Mouse (Mus musculus): Measurements from ENCODE around the gene 1700029H14Rik. TPM values are rescaled to one million over a fixed set of nuclear protein-coding genes. Genes with fewer than 3 reads are reported as not detected.
A peak's percentile ranks its signal among the peaks of the same experiment; 100 is the strongest.

The 1700029H14Rik gene
- not detected in 2 replicates for polyA plus RNA-seq (2015; fragmentation: Nextera tagmentation; extraction: Ambion mirVana)

DNA sequence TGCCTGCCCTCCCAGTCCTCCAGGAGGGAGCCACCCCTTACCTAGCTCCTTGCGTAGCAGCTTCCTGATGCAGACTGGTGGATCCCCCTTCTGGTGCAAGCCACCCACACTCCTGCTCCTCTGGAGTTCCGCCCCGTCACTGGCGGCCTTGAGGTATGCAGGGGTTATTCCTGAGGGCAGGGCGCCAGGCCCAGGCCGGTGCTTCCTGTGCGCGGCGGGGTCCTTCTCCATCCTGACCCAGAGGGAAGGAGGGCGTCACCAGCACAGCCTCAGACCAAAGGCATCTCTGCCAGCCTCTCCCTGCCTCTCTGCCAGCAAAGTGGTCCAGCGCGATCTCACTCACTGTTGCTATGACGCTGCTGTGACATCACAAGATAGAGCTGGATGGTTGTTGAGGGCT, at the start of gene 1700029H14Rik:
1700029H14Rik (minus strand) TSS at position 344 of the 400 bp plus-strand sequence.
- Histone ChIP-seq H3K9me3 (replicated peaks; ENCODE audit: control insufficient read depth, low read length) (no peaks in the 10 kb centered on the region), H3K27ac (ENCODE audit: low read length) (no peak within 1 kb of the TSS), H3K27me3 (ENCODE audit: control insufficient read depth, insufficient read depth, low read length) (no peaks in the 10 kb centered on the region), H3K4me2 (ENCODE audit: low read depth, low read length) (no peak within 1 kb of the TSS), H3K36me3 (ENCODE audit: control insufficient read depth, insufficient read depth, low read length) (no peaks in the 10 kb centered on the region), H3K4me3 (replicated peaks; ENCODE audit: low read length) (no peak within 1 kb of the TSS), H3K4me1 (ENCODE audit: control insufficient read depth, insufficient read depth, low read length) (no peaks in the 10 kb centered on the region), H3K9ac (ENCODE audit: low read length) (no peak within 1 kb of the TSS)
- no peak; the same call in 1 of the 2 replicates for ATAC-seq (ENCODE audit: insufficient read depth, low FRiP score)
- 29% methylated on average over 13 of the region's 13 CpGs for WGBS

DNA sequence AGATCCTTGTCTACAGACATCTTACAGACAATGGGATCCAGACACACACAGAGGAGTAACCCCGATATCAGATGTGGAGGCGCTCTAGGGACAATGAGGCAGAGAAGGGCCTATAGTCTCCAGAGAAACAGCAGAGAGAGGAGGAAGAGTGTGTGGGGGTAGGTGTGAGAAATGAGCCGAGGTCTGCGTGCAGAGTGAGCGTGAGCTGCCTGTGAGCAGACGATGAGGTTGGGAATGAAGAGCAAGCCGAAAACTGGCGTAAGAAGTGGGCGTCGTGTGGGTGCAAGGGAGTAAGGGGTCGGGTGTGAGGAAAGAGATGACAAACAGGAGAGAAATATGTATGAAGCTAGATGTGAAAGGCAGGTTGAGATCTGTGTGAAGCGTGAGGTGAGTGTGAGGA, 49.4 kb upstream of the 1700029H14Rik start:
- Histone ChIP-seq H3K9me3 (replicated peaks; ENCODE audit: control insufficient read depth, low read length) (no peaks in the 10 kb centered on the region), H3K9ac (ENCODE audit: low read length) (no peak overlapping the region), H3K36me3 (ENCODE audit: control insufficient read depth, insufficient read depth, low read length) (peaks cover 12% of the 10 kb centered on the region; the same call in 1 of the 2 replicates), H3K27ac (ENCODE audit: low read length) (no peak overlapping the region), H3K27me3 (ENCODE audit: control insufficient read depth, insufficient read depth, low read length) (no peaks in the 10 kb centered on the region), H3K4me1 (ENCODE audit: control insufficient read depth, insufficient read depth, low read length) (peaks cover 3% of the 10 kb centered on the region; the same call in 1 of the 2 replicates), H3K4me2 (ENCODE audit: low read depth, low read length) (no peak overlapping the region), H3K4me3 (replicated peaks; ENCODE audit: low read length) (no peak overlapping the region)
- 87% methylated on average over 12 of the region's 12 CpGs for WGBS
- ATAC-seq (ENCODE audit: insufficient read depth, low FRiP score), result no peak

DNA sequence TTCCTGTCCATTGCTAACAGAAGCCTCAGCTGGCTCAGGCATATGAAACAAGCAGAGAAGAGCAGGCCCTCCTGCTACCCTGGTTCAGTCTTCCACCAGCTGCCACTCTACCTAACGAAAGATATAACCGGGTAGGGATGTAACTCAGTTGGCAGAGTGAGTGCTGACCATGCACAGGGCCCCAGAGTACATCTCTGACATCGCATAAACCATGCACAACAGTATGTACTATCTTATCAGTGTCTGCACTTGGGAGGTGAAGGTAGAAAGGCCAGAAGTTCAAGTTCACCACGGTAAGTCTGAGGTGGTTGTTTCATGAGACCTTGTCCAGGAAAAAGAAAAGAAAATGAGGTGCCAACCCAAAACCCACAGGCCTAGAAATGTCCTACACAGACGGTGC, 47.7 kb upstream of the 1700029H14Rik start:
- ATAC-seq (ENCODE audit: insufficient read depth, low FRiP score), result no peak
- H3K4me1 ChIP-seq (ENCODE audit: control insufficient read depth, insufficient read depth, low read length), result peaks cover 6% of the 10 kb centered on the region; the same call in 1 of the 2 replicates
- no peaks in the 10 kb centered on the region for H3K27me3 ChIP-seq (ENCODE audit: control insufficient read depth, insufficient read depth, low read length)
- WGBS, result 65% methylated on average over 5 of the region's 5 CpGs
- H3K4me3 ChIP-seq (replicated peaks; ENCODE audit: low read length), result no peak overlapping the region
- H3K27ac ChIP-seq (ENCODE audit: low read length), result no peak overlapping the region
- no peak overlapping the region for H3K9ac ChIP-seq (ENCODE audit: low read length)
- peaks cover 12% of the 10 kb centered on the region; the same call in 1 of the 2 replicates for H3K36me3 ChIP-seq (ENCODE audit: control insufficient read depth, insufficient read depth, low read length)
- no peak overlapping the region for H3K4me2 ChIP-seq (ENCODE audit: low read depth, low read length)
- no peaks in the 10 kb centered on the region for H3K9me3 ChIP-seq (replicated peaks; ENCODE audit: control insufficient read depth, low read length)

DNA sequence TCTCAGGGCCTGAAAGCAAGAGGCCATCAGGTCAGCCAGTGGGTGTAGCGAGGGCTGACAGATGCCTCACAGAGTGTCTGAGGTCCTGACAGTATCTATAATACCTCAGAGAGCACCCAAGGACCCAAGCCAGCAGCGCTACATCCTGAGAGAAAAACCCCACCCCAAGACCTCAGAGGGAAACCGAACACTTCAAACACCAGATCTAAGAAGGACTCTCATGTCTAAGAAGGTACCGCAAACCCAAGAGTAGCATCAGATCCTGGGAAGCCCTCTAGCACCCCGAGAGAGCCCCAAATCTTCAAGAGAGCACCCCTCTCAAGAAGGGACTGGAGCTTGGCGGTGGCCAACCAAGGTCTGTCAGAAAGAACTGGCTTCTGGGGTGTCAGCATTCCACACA, 46.7 kb upstream of the 1700029H14Rik start:
- H3K27me3 ChIP-seq (ENCODE audit: control insufficient read depth, insufficient read depth, low read length), result no peaks in the 10 kb centered on the region
- no peak overlapping the region for H3K9ac ChIP-seq (ENCODE audit: low read length)
- no peak overlapping the region for H3K4me3 ChIP-seq (replicated peaks; ENCODE audit: low read length)
- peaks cover 4% of the 10 kb centered on the region; the same call in 1 of the 2 replicates for H3K4me1 ChIP-seq (ENCODE audit: control insufficient read depth, insufficient read depth, low read length)
- H3K9me3 ChIP-seq (replicated peaks; ENCODE audit: control insufficient read depth, low read length), result no peaks in the 10 kb centered on the region
- 87% methylated on average over 6 of the region's 6 CpGs for WGBS
- no peak overlapping the region for H3K27ac ChIP-seq (ENCODE audit: low read length)
- ATAC-seq (ENCODE audit: insufficient read depth, low FRiP score), result no peak
- H3K4me2 ChIP-seq (ENCODE audit: low read depth, low read length), result no peak overlapping the region
- H3K36me3 ChIP-seq (ENCODE audit: control insufficient read depth, insufficient read depth, low read length), result peaks cover 10% of the 10 kb centered on the region; the same call in 1 of the 2 replicates

DNA sequence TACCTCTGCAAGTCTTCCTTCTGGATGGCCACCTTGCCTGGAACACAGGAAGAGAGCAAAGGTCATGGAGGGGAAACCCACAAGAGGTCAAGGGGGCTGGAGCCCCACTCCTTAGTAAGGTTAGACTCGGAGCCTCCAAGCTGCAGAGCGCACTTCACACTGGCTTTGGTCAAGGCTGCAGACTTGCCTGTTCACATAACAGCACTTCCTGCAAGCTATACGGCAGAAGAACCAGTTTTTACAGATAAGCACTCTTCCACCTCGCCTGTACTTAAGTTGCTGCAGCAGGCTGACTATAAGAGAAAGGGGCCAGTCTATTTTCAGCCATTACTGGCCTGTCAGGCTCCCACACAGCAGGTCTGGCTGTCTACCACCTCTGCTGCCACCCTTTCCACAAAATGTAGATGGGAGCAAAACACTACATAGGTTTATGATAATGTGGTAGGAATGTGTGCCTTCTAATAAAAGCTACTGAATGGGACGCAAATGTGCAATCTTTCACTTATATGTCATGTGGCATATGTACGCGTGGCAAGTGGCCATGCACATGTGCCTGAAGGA, 43.7 kb upstream of the 1700029H14Rik start:
- H3K4me3 ChIP-seq (replicated peaks; ENCODE audit: low read length), result no peak overlapping the region
- ATAC-seq (ENCODE audit: insufficient read depth, low FRiP score), result no peak
- 67% methylated on average over 7 of the region's 7 CpGs for WGBS

DNA sequence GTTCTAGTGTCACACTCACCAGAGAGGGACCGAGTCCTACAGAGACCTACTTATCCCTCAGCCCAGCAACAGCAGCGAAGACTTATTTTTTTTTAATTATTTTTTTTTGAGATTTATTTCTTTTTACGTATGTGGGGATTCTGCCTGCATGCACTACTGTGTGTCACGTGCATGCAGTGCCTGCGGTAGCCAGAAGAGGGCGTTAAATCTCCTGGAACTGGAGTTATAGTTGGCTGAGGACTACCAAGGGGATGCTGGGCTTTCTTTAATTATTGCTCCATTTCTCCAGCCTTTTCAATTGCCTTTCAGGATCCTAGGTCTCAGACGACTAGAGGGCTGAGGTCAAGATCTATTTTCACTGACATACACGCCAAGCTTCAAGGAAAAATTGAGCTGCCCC, 40.4 kb upstream of the 1700029H14Rik start:
- 58% methylated on average over 8 of the region's 8 CpGs for WGBS
- no peak overlapping the region for H3K4me3 ChIP-seq (replicated peaks; ENCODE audit: low read length)
- no peak for ATAC-seq (ENCODE audit: insufficient read depth, low FRiP score)

More for the DNA sequence above, 43.7 kb upstream of the 1700029H14Rik start:
- H3K4me1 ChIP-seq (ENCODE audit: control insufficient read depth, insufficient read depth, low read length), result peaks cover 7% of the 10 kb centered on the region; the same call in 1 of the 2 replicates
- no peaks in the 10 kb centered on the region for H3K27me3 ChIP-seq (ENCODE audit: control insufficient read depth, insufficient read depth, low read length)
- no peak overlapping the region for H3K4me2 ChIP-seq (ENCODE audit: low read depth, low read length)
- no peaks in the 10 kb centered on the region for H3K9me3 ChIP-seq (replicated peaks; ENCODE audit: control insufficient read depth, low read length)
- no peak overlapping the region for H3K27ac ChIP-seq (ENCODE audit: low read length)
- H3K36me3 ChIP-seq (ENCODE audit: control insufficient read depth, insufficient read depth, low read length), result 0 out of 2 replicates have a peak, but pooled peaks cover 5% of the 10 kb centered on the region
- H3K9ac ChIP-seq (ENCODE audit: low read length), result no peak overlapping the region

GRCm38 (mm10) chr8:13601166-13601565, 38.9 kb upstream of the 1700029H14Rik start:
- H3K4me1 ChIP-seq (ENCODE audit: control insufficient read depth, insufficient read depth, low read length), result peaks cover 7% of the 10 kb centered on the region; the same call in 1 of the 2 replicates
- H3K4me3 ChIP-seq (replicated peaks; ENCODE audit: low read length), result no peak overlapping the region
- ATAC-seq (ENCODE audit: insufficient read depth, low FRiP score), result no peak
- H3K9ac ChIP-seq (ENCODE audit: low read length), result no peak overlapping the region
- H3K27me3 ChIP-seq (ENCODE audit: control insufficient read depth, insufficient read depth, low read length), result no peaks in the 10 kb centered on the region
- H3K36me3 ChIP-seq (ENCODE audit: control insufficient read depth, insufficient read depth, low read length), result 0 out of 2 replicates have a peak, but pooled peaks cover 12% of the 10 kb centered on the region
- no peak overlapping the region for H3K27ac ChIP-seq (ENCODE audit: low read length)
- WGBS, result 66% methylated on average over 11 of the region's 11 CpGs
- H3K4me2 ChIP-seq (ENCODE audit: low read depth, low read length), result no peak overlapping the region
- H3K9me3 ChIP-seq (replicated peaks; ENCODE audit: control insufficient read depth, low read length), result no peaks in the 10 kb centered on the region

More for the DNA sequence above, 40.4 kb upstream of the 1700029H14Rik start:
- Histone ChIP-seq H3K9ac (ENCODE audit: low read length) (no peak overlapping the region), H3K4me1 (ENCODE audit: control insufficient read depth, insufficient read depth, low read length) (peaks cover 7% of the 10 kb centered on the region; the same call in 1 of the 2 replicates), H3K36me3 (ENCODE audit: control insufficient read depth, insufficient read depth, low read length) (0 out of 2 replicates have a peak, but pooled peaks cover 5% of the 10 kb centered on the region), H3K27ac (ENCODE audit: low read length) (no peak overlapping the region), H3K4me2 (ENCODE audit: low read depth, low read length) (no peak overlapping the region), H3K27me3 (ENCODE audit: control insufficient read depth, insufficient read depth, low read length) (no peaks in the 10 kb centered on the region), H3K9me3 (replicated peaks; ENCODE audit: control insufficient read depth, low read length) (no peaks in the 10 kb centered on the region)

DNA sequence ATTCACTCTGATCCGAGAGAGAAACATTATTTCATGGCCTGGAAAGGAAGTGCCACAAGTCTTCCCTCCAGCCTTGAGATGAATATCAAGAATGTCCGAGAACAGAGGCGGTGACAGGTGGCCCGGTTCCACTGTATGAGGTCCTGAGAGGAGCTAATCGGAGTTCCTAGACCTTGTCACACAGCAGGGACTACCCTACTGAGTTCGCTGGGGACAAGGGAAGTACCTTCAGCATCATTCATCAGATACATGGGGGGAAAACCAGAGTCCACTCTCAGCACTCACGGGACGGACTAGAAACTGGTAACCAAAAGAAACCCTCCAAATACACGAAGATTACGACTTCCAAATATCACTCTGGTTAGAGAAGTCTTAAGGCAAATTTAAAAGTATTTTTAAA, 38.5 kb upstream of the 1700029H14Rik start:
- no peaks in the 10 kb centered on the region for H3K27me3 ChIP-seq (ENCODE audit: control insufficient read depth, insufficient read depth, low read length)
- 81% methylated on average over 10 of the region's 10 CpGs for WGBS
- no peak overlapping the region for H3K9ac ChIP-seq (ENCODE audit: low read length)
- H3K4me3 ChIP-seq (replicated peaks; ENCODE audit: low read length), result no peak overlapping the region
- ATAC-seq (ENCODE audit: insufficient read depth, low FRiP score), result no peak
- no peaks in the 10 kb centered on the region for H3K9me3 ChIP-seq (replicated peaks; ENCODE audit: control insufficient read depth, low read length)
- peaks cover 6% of the 10 kb centered on the region; the same call in 1 of the 2 replicates for H3K4me1 ChIP-seq (ENCODE audit: control insufficient read depth, insufficient read depth, low read length)
- 0 out of 2 replicates have a peak overlapping the region, but pooled peaks have one; percentile 8 for H3K27ac ChIP-seq (ENCODE audit: low read length)
- H3K36me3 ChIP-seq (ENCODE audit: control insufficient read depth, insufficient read depth, low read length), result 0 out of 2 replicates have a peak, but pooled peaks cover 12% of the 10 kb centered on the region
- H3K4me2 ChIP-seq (ENCODE audit: low read depth, low read length), result no peak overlapping the region

DNA sequence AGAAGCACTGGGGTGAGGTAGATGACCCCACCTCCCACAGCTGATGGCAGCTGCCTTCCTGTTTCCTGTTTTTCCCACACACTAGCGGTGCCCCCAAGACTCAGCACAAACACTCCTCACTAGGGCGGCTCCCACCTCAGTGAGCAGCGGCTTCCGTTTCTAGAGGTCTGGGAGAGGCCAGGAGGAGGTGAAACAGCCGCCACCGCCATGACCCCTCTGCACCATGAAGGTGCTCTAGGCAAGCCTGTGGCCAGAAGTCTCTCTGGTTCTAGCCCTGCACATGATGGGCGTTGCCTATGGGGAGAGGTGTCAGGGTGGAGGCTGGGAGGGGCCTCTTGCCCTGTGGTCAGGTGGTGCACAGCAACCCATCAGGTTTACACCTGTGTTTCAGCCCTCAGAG, 37.9 kb upstream of the 1700029H14Rik start:
- no peak overlapping the region for H3K4me2 ChIP-seq (ENCODE audit: low read depth, low read length)
- 0 out of 2 replicates have a peak, but pooled peaks cover 3% of the 10 kb centered on the region for H3K4me1 ChIP-seq (ENCODE audit: control insufficient read depth, insufficient read depth, low read length)
- no peaks in the 10 kb centered on the region for H3K27me3 ChIP-seq (ENCODE audit: control insufficient read depth, insufficient read depth, low read length)
- no peak overlapping the region for H3K9ac ChIP-seq (ENCODE audit: low read length)
- WGBS, result 56% methylated on average over 7 of the region's 7 CpGs
- 0 out of 2 replicates have a peak overlapping the region, but pooled peaks have one; percentile 14 for H3K27ac ChIP-seq (ENCODE audit: low read length)
- H3K9me3 ChIP-seq (replicated peaks; ENCODE audit: control insufficient read depth, low read length), result no peaks in the 10 kb centered on the region
- peak; percentile 30; the same call in 1 of the 2 replicates for ATAC-seq (ENCODE audit: insufficient read depth, low FRiP score)
- 0 out of 2 replicates have a peak, but pooled peaks cover 12% of the 10 kb centered on the region for H3K36me3 ChIP-seq (ENCODE audit: control insufficient read depth, insufficient read depth, low read length)
- H3K4me3 ChIP-seq (replicated peaks; ENCODE audit: low read length), result no peak overlapping the region

Data from stomach, embryonic 16.5 days (tissue).